Mouse (Mus musculus) liver, adult (tissue): ENCODE data around the gene Magi1.

Source experiments
- GATA4 ChIP-seq: IDR thresholded peaks from 2 replicates; pipeline ENCODE4 v1.6.1; 2014; ENCODE audit warnings: mild to moderate bottlenecking, low read length; ENCODE audit not compliant: insufficient replicate concordance

The Magi1 gene

GRCm38 (mm10) chr6:94283318-94284061 lies at the start of gene Magi1:
Magi1 (minus strand) TSS chr6:94283917.
- TF ChIP-seq GATA4, result peak; percentile 56; the same call in 1 of the 2 replicates

- TF ChIP-seq GATA4, result no peak
These were observed 43.4 kb upstream of the Magi1 start for GRCm38 (mm10) chr6:94327143-94327542.

- TF ChIP-seq GATA4, result no peak
These were observed 33.2 kb upstream of the Magi1 start for GRCm38 (mm10) chr6:94316886-94317285.

GRCm38 (mm10) chr6:94312285-94312684 lies 28.6 kb upstream of the Magi1 start:
- TF ChIP-seq GATA4, result no peak

- no peak for TF ChIP-seq GATA4
These were observed 24.8 kb upstream of the Magi1 start for GRCm38 (mm10) chr6:94308498-94308897.

- TF ChIP-seq GATA4, result no peak
These were observed 19.8 kb upstream of the Magi1 start for GRCm38 (mm10) chr6:94303512-94303911.

- no peak for TF ChIP-seq GATA4
These were observed 18.1 kb upstream of the Magi1 start for GRCm38 (mm10) chr6:94301804-94302203.

GRCm38 (mm10) chr6:94300562-94300961 lies 16.8 kb upstream of the Magi1 start:
- TF ChIP-seq GATA4, result no peak

GRCm38 (mm10) chr6:94287387-94287786 lies 3.7 kb upstream of the Magi1 start:
- TF ChIP-seq GATA4, result no peak

- TF ChIP-seq GATA4, result no peak
These were observed 2.8 kb upstream of the Magi1 start for GRCm38 (mm10) chr6:94286555-94286954.

- TF ChIP-seq GATA4, result no peak
These were observed 540 bp upstream of the Magi1 start for GRCm38 (mm10) chr6:94284089-94284825.

GRCm38 (mm10) chr6:94282301-94283241 lies 1.1 kb downstream of the Magi1 start:
- TF ChIP-seq GATA4, result no peak

- TF ChIP-seq GATA4, result no peak
These were observed 2.0 kb downstream of the Magi1 start for GRCm38 (mm10) chr6:94281606-94282280.

- TF ChIP-seq GATA4, result no peak
These were observed 9.8 kb downstream of the Magi1 start for GRCm38 (mm10) chr6:94273941-94274340.

- no peak for TF ChIP-seq GATA4
These were observed 13.7 kb downstream of the Magi1 start for GRCm38 (mm10) chr6:94270001-94270400.
